Mouse (Mus musculus): ENCODE measurements at regions not wholly inside any gene's neighbourhood (a gene's known extent, or its start where the extent isn't known, plus 50 kb on each side); places are given as distances from the start of the nearest gene placed in this dataset.

GRCm38 (mm10) chr14:61818365-61818764 lies 211.1 kb downstream of the Kcnrg start:
- no peak overlapping the region for H3K4me3 ChIP-seq (ENCODE audit: low read depth, low read length)
- H3K27me3 ChIP-seq (ENCODE audit: control insufficient read depth, insufficient read depth, low read length): no peaks in the 10 kb centered on the region
- TF ChIP-seq CTCF (IDR thresholded peaks at IDR 0.05; ENCODE audit: extremely low read depth, insufficient read length, insufficient replicate concordance, low read depth, low read length): no peak
- TF ChIP-seq POLR2A (IDR thresholded peaks at IDR 0.05; ENCODE audit: low read depth, low read length): no peak
- H3K4me1 ChIP-seq (ENCODE audit: control insufficient read depth, insufficient read depth, insufficient read length, low read length): no peaks in the 10 kb centered on the region
- H3K27ac ChIP-seq (ENCODE audit: insufficient read depth, low read depth, low read length): no peak overlapping the region
- WGBS: 77% methylated on average over 2 of the region's 2 CpGs
- H3K36me3 ChIP-seq (ENCODE audit: control insufficient read depth, insufficient read depth, low read length): no peaks in the 10 kb centered on the region

GRCm38 (mm10) chr14:61819251-61819650 lies 212.0 kb downstream of the Kcnrg start:
- Histone ChIP-seq H3K27ac (ENCODE audit: insufficient read depth, low read depth, low read length) (no peak overlapping the region), H3K36me3 (ENCODE audit: control insufficient read depth, insufficient read depth, low read length) (no peaks in the 10 kb centered on the region), H3K27me3 (ENCODE audit: control insufficient read depth, insufficient read depth, low read length) (no peaks in the 10 kb centered on the region), H3K4me1 (ENCODE audit: control insufficient read depth, insufficient read depth, insufficient read length, low read length) (no peaks in the 10 kb centered on the region), H3K4me3 (ENCODE audit: low read depth, low read length) (no peak overlapping the region)
- 83% methylated on average over 2 of the region's 2 CpGs for WGBS
- no peak for TF ChIP-seq POLR2A (IDR thresholded peaks at IDR 0.05; ENCODE audit: low read depth, low read length)
- TF ChIP-seq CTCF (IDR thresholded peaks at IDR 0.05; ENCODE audit: extremely low read depth, insufficient read length, insufficient replicate concordance, low read depth, low read length): no peak

GRCm38 (mm10) chr14:61834291-61834936 lies 227.2 kb downstream of the Kcnrg start:
- no peak overlapping the region for H3K27ac ChIP-seq (ENCODE audit: insufficient read depth, low read depth, low read length)
- WGBS: 58% methylated on average over 8 of the region's 8 CpGs
- no peaks in the 10 kb centered on the region for H3K27me3 ChIP-seq (ENCODE audit: control insufficient read depth, insufficient read depth, low read length)
- H3K4me1 ChIP-seq (ENCODE audit: control insufficient read depth, insufficient read depth, insufficient read length, low read length): no peaks in the 10 kb centered on the region
- no peaks in the 10 kb centered on the region for H3K36me3 ChIP-seq (ENCODE audit: control insufficient read depth, insufficient read depth, low read length)
- TF ChIP-seq CTCF (IDR thresholded peaks at IDR 0.05; ENCODE audit: extremely low read depth, insufficient read length, insufficient replicate concordance, low read depth, low read length): no peak
- TF ChIP-seq POLR2A (IDR thresholded peaks at IDR 0.05; ENCODE audit: low read depth, low read length): no peak
- H3K4me3 ChIP-seq (ENCODE audit: low read depth, low read length): no peak overlapping the region

- no peak for TF ChIP-seq CTCF (IDR thresholded peaks at IDR 0.05; ENCODE audit: extremely low read depth, insufficient read length, insufficient replicate concordance, low read depth, low read length)
- no peak for TF ChIP-seq POLR2A (IDR thresholded peaks at IDR 0.05; ENCODE audit: low read depth, low read length)
- H3K4me3 ChIP-seq (ENCODE audit: low read depth, low read length): no peak overlapping the region
- WGBS: 33% methylated on average over 6 of the region's 6 CpGs
Measured at GRCm38 (mm10) chr14:61835729-61836128, 228.5 kb downstream of the Kcnrg start.

GRCm38 (mm10) chr14:61836231-61836630 lies 229.0 kb downstream of the Kcnrg start:
- Histone ChIP-seq H3K27ac (ENCODE audit: insufficient read depth, low read depth, low read length) (no peak overlapping the region), H3K4me3 (ENCODE audit: low read depth, low read length) (no peak overlapping the region), H3K4me1 (ENCODE audit: control insufficient read depth, insufficient read depth, insufficient read length, low read length) (no peaks in the 10 kb centered on the region), H3K36me3 (ENCODE audit: control insufficient read depth, insufficient read depth, low read length) (no peaks in the 10 kb centered on the region), H3K27me3 (ENCODE audit: control insufficient read depth, insufficient read depth, low read length) (no peaks in the 10 kb centered on the region)
- 70% methylated on average over 6 of the region's 6 CpGs for WGBS
- TF ChIP-seq CTCF (IDR thresholded peaks at IDR 0.05; ENCODE audit: extremely low read depth, insufficient read length, insufficient replicate concordance, low read depth, low read length) (no peak), POLR2A (IDR thresholded peaks at IDR 0.05; ENCODE audit: low read depth, low read length) (no peak)

More at GRCm38 (mm10) chr14:61835729-61836128, 228.5 kb downstream of the Kcnrg start:
- Histone ChIP-seq H3K4me1 (ENCODE audit: control insufficient read depth, insufficient read depth, insufficient read length, low read length) (no peaks in the 10 kb centered on the region), H3K36me3 (ENCODE audit: control insufficient read depth, insufficient read depth, low read length) (no peaks in the 10 kb centered on the region), H3K27me3 (ENCODE audit: control insufficient read depth, insufficient read depth, low read length) (no peaks in the 10 kb centered on the region), H3K27ac (ENCODE audit: insufficient read depth, low read depth, low read length) (no peak overlapping the region)

GRCm38 (mm10) chr14:61836965-61837364 lies 229.7 kb downstream of the Kcnrg start:
- no peaks in the 10 kb centered on the region for H3K36me3 ChIP-seq (ENCODE audit: control insufficient read depth, insufficient read depth, low read length)
- H3K4me1 ChIP-seq (ENCODE audit: control insufficient read depth, insufficient read depth, insufficient read length, low read length): no peaks in the 10 kb centered on the region
- WGBS: 80% methylated on average over 4 of the region's 4 CpGs
- TF ChIP-seq POLR2A (IDR thresholded peaks at IDR 0.05; ENCODE audit: low read depth, low read length) (no peak), CTCF (IDR thresholded peaks at IDR 0.05; ENCODE audit: extremely low read depth, insufficient read length, insufficient replicate concordance, low read depth, low read length) (no peak)
- H3K4me3 ChIP-seq (ENCODE audit: low read depth, low read length): no peak overlapping the region
- no peak overlapping the region for H3K27ac ChIP-seq (ENCODE audit: insufficient read depth, low read depth, low read length)
- H3K27me3 ChIP-seq (ENCODE audit: control insufficient read depth, insufficient read depth, low read length): no peaks in the 10 kb centered on the region

GRCm38 (mm10) chr14:61837851-61838250 lies 230.6 kb downstream of the Kcnrg start:
- no peak for TF ChIP-seq POLR2A (IDR thresholded peaks at IDR 0.05; ENCODE audit: low read depth, low read length)
- TF ChIP-seq CTCF (IDR thresholded peaks at IDR 0.05; ENCODE audit: extremely low read depth, insufficient read length, insufficient replicate concordance, low read depth, low read length): no peak
- H3K4me1 ChIP-seq (ENCODE audit: control insufficient read depth, insufficient read depth, insufficient read length, low read length): no peaks in the 10 kb centered on the region
- H3K27ac ChIP-seq (ENCODE audit: insufficient read depth, low read depth, low read length): no peak overlapping the region
- 76% methylated on average over 8 of the region's 8 CpGs for WGBS
- H3K27me3 ChIP-seq (ENCODE audit: control insufficient read depth, insufficient read depth, low read length): no peaks in the 10 kb centered on the region
- H3K36me3 ChIP-seq (ENCODE audit: control insufficient read depth, insufficient read depth, low read length): no peaks in the 10 kb centered on the region
- no peak overlapping the region for H3K4me3 ChIP-seq (ENCODE audit: low read depth, low read length)

All from small intestine, adult 2 months (tissue).